Mouse (Mus musculus): Measurements from ENCODE around the gene Cmya5.

GRCm38 (mm10) chr13:93004003-93004402 lies 140.5 kb downstream of the Cmya5 start:
- no peak for TF ChIP-seq CTCF (IDR thresholded peaks at IDR 0.05; ENCODE audit: low read depth, low read length)
- no peak for TF ChIP-seq POLR2A (IDR thresholded peaks at IDR 0.05; ENCODE audit: insufficient read depth, low read length)

All from ES-Bruce4 (cell line).